Mouse (Mus musculus) liver, embryonic 14.5 days (tissue): Measurements from ENCODE around the gene Ext2. TPM values are rescaled to one million over a fixed set of nuclear protein-coding genes. Genes with fewer than 3 reads are reported as not detected.

Experiments
- ATAC-seq: fragments of 200-750 bp; cut with Nextera tagmentation; 2 replicates; pipeline ENCODE4 v1.8.0; 2017; ENCODE audit warnings: moderate number of reproducible peaks, mild to moderate bottlenecking, moderate library complexity; ENCODE audit not compliant: insufficient read depth
- DNase-seq, 3 experiments: peaks; one replicate each; pipeline ENCODE4 v3.0.0-alpha.2; 2012 to 2013; ENCODE audit warnings: low read depth in 3 of 3, low spot score in 3 of 3
- H3K27ac ChIP-seq: fragments of 300-500 bp; sonication (generic); 2 replicates; pipeline ENCODE4 v1.5.1; 2014; ENCODE audit warnings: moderate library complexity, mild to moderate bottlenecking, control low read depth, inconsistent platforms
- H3K27me3 ChIP-seq: fragments of 300-500 bp; sonication (generic); 2 replicates; pipeline ENCODE4 v1.6.1; 2014; ENCODE audit warnings: mild to moderate bottlenecking, low read length, moderate library complexity; ENCODE audit not compliant: control insufficient read depth, insufficient read depth
- H3K36me3 ChIP-seq: fragments of 300-500 bp; sonication (generic); replicated peaks from 2 replicates; pipeline ENCODE4 v1.6.1; 2014; ENCODE audit warnings: low read depth; ENCODE audit not compliant: control insufficient read depth, insufficient read depth
- H3K4me1 ChIP-seq, 2 experiments: fragments of 200-500 bp in 1 of 2; fragments of 300-500 bp in 1 of 2; sonication (generic) in 1 of 2; replicated peaks; 2 replicates each; pipeline ENCODE4 v1.6.1; 2012 to 2014; ENCODE audit warnings: antibody characterized with exemption in 1 of 2, inconsistent platforms in 1 of 2, low read length in 1 of 2; ENCODE audit not compliant: control insufficient read depth in 2 of 2, insufficient read depth in 2 of 2
- H3K4me2 ChIP-seq: fragments of 300-500 bp; sonication (generic); 2 replicates; pipeline ENCODE4 v1.6.1; 2014; ENCODE audit warnings: low read depth, mild to moderate bottlenecking, control low read depth, moderate library complexity
- H3K4me3 ChIP-seq, 2 experiments: fragments of 200-500 bp in 1 of 2; fragments of 300-500 bp in 1 of 2; sonication (generic) in 1 of 2; 2 replicates each; pipeline ENCODE4 v1.5.1; 2012 to 2014; ENCODE audit warnings: low read depth in 2 of 2, low read length in 2 of 2, mild to moderate bottlenecking in 2 of 2, control low read depth in 1 of 2, inconsistent platforms in 1 of 2, moderate library complexity in 1 of 2; ENCODE audit not compliant: insufficient read depth in 1 of 2
- H3K9ac ChIP-seq: fragments of 300-500 bp; sonication (generic); replicated peaks from 2 replicates; pipeline ENCODE4 v1.6.1; 2014; ENCODE audit warnings: mild to moderate bottlenecking, control low read depth, moderate library complexity
- H3K9me3 ChIP-seq: fragments of 300-500 bp; sonication (generic); 2 replicates; pipeline ENCODE4 v1.6.1; 2016; ENCODE audit warnings: low read length, mixed read lengths; ENCODE audit not compliant: control insufficient read depth
- CTCF ChIP-seq: IDR thresholded peaks from 2 replicates; pipeline ENCODE4 v1.5.1; 2016; ENCODE audit warnings: antibody characterized with exemption, low read depth, control low read depth
- EP300 ChIP-seq: IDR thresholded peaks from 2 replicates; pipeline ENCODE4 v1.6.1; 2016; ENCODE audit warnings: antibody characterized with exemption, low read depth
- WGBS: fragments of 180-500 bp; shearing (Covaris S2); extraction: QIAGEN DNeasy Blood & Tissue Kit; methylation state at CpG from one replicate; pipeline ENCODE4 v1.1.7; 2014; ENCODE audit not compliant: insufficient replicate concordance; 5-methylcytosine and 5-hydroxymethylcytosine counted together
- polyA plus RNA-seq, 2 experiments: library from polyadenylated mRNA; depleted of rRNA in 1 of 2; stranded (reverse) in 1 of 2; unstranded in 1 of 2; fragments of >200 nt; fragmentation: Nextera tagmentation in 1 of 2; extraction: Ambion mirVana in 1 of 2; gene quantifications; 2 replicates each; pipeline versions ENCODE4 v1.2.1 to v1.2.3; 2012 to 2014

The Ext2 gene
- polyA plus RNA-seq, 2 experiments, result 10.9 to 22.1 TPM

DNA sequence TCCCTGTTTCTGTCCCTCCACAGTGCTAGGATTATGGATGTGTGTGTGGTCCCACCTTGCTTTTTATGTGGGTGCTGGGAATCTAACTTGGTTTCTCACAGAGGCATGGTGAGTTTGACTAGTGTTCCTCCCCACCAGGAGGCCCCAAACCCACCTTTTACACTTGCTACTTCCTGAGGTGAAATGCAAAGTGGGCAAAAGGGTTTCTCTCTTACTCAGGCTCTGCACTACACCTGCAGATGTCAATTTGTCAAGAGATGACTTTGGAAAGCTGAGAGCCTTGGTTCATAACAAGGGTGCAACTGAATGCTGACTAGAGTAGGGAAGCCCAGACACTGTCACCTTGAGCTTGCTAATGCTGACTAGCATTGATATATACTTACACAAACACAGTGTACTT, 109.1 kb downstream of the Ext2 start:
- no peak for DNase-seq
- H3K4me2 ChIP-seq, result no peak overlapping the region
- no peak overlapping the region for H3K27ac ChIP-seq
- TF ChIP-seq CTCF (no peak), EP300 (no peak)
- H3K4me1 ChIP-seq, result no peaks in the 10 kb centered on the region; a peak in 1 of 4 replicates
- ATAC-seq, result no peak
- H3K9ac ChIP-seq, result no peak overlapping the region
- H3K9me3 ChIP-seq, result no peaks in the 10 kb centered on the region
- H3K4me3 ChIP-seq, result no peak overlapping the region
- no peaks in the 10 kb centered on the region for H3K36me3 ChIP-seq
- no peaks in the 10 kb centered on the region for H3K27me3 ChIP-seq

DNA sequence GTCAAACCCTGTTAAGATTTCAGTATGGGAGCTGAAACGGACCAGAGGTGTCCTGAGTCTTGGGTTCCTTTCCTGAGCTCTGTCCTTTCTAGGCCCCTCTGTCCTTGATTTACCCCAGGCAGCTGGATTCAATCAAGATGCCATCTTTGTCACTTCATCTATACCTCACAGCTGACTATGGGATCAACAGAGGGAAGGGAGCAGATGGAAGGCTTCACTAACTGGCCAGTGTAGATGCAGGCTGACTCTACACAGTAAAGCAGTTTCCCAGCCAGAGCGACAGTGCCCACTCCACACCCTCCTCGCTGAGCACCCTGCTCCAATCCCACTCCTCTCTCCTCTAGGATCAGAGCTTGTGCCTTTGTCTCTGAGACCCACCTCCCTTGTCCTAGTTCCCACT, 110.9 kb downstream of the Ext2 start:
- 71% methylated on average over 3 of the region's 3 CpGs for WGBS
- Histone ChIP-seq H3K4me3 (no peak overlapping the region), H3K4me1 (no peaks in the 10 kb centered on the region; a peak in 1 of 4 replicates), H3K9me3 (no peaks in the 10 kb centered on the region), H3K9ac (no peak overlapping the region), H3K4me2 (no peak overlapping the region), H3K27me3 (no peaks in the 10 kb centered on the region), H3K36me3 (no peaks in the 10 kb centered on the region), H3K27ac (no peak overlapping the region)
- no peak for TF ChIP-seq CTCF
- no peak for TF ChIP-seq EP300
- no peak for ATAC-seq
- DNase-seq, result no peak

DNA sequence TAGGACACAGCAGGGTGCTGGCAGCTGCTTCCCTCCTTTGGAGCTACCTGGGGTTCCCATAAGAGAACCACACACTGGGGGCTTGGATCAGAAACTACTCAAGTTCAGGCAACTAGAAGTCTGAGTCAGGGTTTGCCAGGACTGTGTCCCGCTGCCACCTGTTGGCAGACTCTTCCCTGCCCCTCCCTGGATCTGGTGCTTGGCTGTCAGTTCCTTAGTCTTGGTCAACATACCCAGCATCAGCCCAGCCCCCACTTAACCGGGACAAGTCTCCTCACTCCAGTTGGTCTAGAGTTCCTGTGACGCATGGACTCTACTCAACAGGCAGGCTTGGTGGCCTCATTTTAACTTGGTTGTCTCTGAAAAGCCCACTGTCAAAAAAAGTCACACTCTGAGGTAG, 112.7 kb downstream of the Ext2 start:
- H3K9ac ChIP-seq, result no peak overlapping the region
- no peak overlapping the region for H3K4me3 ChIP-seq
- H3K27ac ChIP-seq, result no peak overlapping the region
- ATAC-seq (no peak), DNase-seq (no peak)
- TF ChIP-seq CTCF (0 out of 2 replicates have a peak, but pooled peaks have one; percentile 8), EP300 (no peak)
- no peaks in the 10 kb centered on the region for H3K27me3 ChIP-seq
- H3K36me3 ChIP-seq, result no peaks in the 10 kb centered on the region
- H3K4me2 ChIP-seq, result no peak overlapping the region
- H3K9me3 ChIP-seq, result no peaks in the 10 kb centered on the region
- no peaks in the 10 kb centered on the region for H3K4me1 ChIP-seq
- 58% methylated on average over 3 of the region's 3 CpGs for WGBS

DNA sequence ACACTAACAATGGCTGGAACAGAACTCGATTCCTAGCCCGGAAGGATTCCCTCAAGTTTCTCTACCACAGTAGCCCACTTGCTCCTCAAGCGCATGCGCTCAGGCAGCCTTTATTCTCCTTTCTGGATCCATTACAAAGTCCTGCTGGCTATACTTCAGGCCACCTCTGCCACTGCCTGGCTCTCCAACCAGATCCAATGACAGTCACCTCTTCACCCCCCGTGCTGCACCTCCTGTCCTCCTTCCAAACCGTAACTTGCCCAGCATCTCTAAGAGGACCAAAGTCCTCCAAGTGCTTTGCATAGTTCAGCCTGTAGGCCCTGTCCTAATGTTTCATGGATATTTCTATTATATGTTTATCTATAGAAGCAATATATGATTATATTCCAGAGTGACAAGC, 113.1 kb downstream of the Ext2 start:
- WGBS, result 82% methylated on average over 6 of the region's 6 CpGs
- Histone ChIP-seq H3K4me3 (no peak overlapping the region), H3K27me3 (no peaks in the 10 kb centered on the region), H3K9me3 (no peaks in the 10 kb centered on the region), H3K27ac (no peak overlapping the region), H3K36me3 (no peaks in the 10 kb centered on the region), H3K4me1 (no peaks in the 10 kb centered on the region), H3K9ac (no peak overlapping the region), H3K4me2 (no peak overlapping the region)
- TF ChIP-seq EP300 (no peak), CTCF (no peak)
- no peak for ATAC-seq
- no peak for DNase-seq

DNA sequence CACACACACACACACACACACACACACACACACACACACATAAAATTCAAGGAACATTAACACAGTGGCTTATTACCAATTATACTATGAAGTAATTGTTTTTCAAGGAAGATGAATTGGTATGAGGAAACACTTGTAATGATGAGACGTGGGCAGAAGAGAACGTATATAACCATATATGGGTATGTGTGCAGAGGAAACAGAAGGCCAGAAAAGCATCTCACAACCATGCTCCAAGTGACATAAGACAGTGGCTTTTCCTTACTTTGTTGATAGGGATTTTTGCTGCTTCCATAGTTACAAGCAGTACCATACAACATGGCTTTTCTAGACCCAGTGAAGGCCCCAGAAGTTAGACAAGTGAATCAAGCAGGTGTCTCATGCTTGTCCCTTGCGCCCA, 115.5 kb downstream of the Ext2 start:
- 80% methylated on average over 3 of the region's 3 CpGs for WGBS
- no peak for ATAC-seq
- no peak for TF ChIP-seq CTCF

DNA sequence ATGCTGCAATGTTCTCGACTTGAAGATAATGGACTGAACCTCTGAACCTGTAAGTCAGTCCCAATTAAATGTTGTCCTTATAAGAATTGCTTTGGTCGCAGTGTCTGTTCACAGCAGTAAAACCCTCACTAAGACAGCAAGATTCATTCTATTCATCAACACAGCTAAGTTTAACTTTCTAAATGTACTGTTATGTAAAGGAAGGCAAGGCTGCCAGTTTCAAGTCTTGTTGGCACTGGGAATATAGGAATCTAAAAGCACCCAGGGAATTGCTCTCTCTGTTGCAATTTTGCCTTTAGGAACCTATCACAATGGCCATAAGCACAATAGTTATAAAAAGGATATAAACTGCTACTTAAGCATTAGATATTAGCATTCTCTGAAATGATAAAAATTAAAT, 116.0 kb downstream of the Ext2 start:
- TF ChIP-seq CTCF (no peak), EP300 (no peak)
- H3K9me3 ChIP-seq, result no peaks in the 10 kb centered on the region
- no peak for DNase-seq
- H3K4me1 ChIP-seq, result no peaks in the 10 kb centered on the region
- H3K36me3 ChIP-seq, result no peaks in the 10 kb centered on the region
- no peak overlapping the region for H3K27ac ChIP-seq
- ATAC-seq, result no peak
- no peak overlapping the region for H3K4me3 ChIP-seq
- H3K4me2 ChIP-seq, result no peak overlapping the region
- no peaks in the 10 kb centered on the region for H3K27me3 ChIP-seq
- no peak overlapping the region for H3K9ac ChIP-seq
- 68% methylated on average over 2 of the region's 2 CpGs for WGBS

More for the DNA sequence above, 115.5 kb downstream of the Ext2 start:
- no peaks in the 10 kb centered on the region for H3K9me3 ChIP-seq
- no peak overlapping the region for H3K27ac ChIP-seq
- H3K27me3 ChIP-seq, result no peaks in the 10 kb centered on the region
- H3K4me1 ChIP-seq, result no peaks in the 10 kb centered on the region
- no peak for DNase-seq
- H3K9ac ChIP-seq, result no peak overlapping the region
- no peak overlapping the region for H3K4me2 ChIP-seq
- no peak overlapping the region for H3K4me3 ChIP-seq
- H3K36me3 ChIP-seq, result no peaks in the 10 kb centered on the region
